Mouse (Mus musculus): ENCODE measurements at regions not wholly inside any gene's neighbourhood (a gene's known extent, or its start where the extent isn't known, plus 50 kb on each side); places are given as distances from the start of the nearest gene placed in this dataset.

GRCm38 (mm10) chr1:19951680-19952248 is 666.1 kb downstream of the Pkhd1 start:
- DNase-seq (ENCODE audit: low spot score): no peak

GRCm38 (mm10) chr1:19973364-19973763 is 644.5 kb downstream of the Pkhd1 start:
- no peak for DNase-seq (ENCODE audit: low spot score)

- no peak for DNase-seq (ENCODE audit: low spot score)
These were observed 643.9 kb downstream of the Pkhd1 start for GRCm38 (mm10) chr1:19973981-19974380.

- no peak for DNase-seq (ENCODE audit: low spot score)
These were observed 642.4 kb downstream of the Pkhd1 start for GRCm38 (mm10) chr1:19975436-19975835.

- DNase-seq (ENCODE audit: low spot score): no peak
These were observed 636.7 kb downstream of the Pkhd1 start for GRCm38 (mm10) chr1:19981189-19981588.

GRCm38 (mm10) chr1:19982791-19983190 is 635.1 kb downstream of the Pkhd1 start:
- no peak for DNase-seq (ENCODE audit: low spot score)

GRCm38 (mm10) chr1:19983504-19983903 is 634.4 kb downstream of the Pkhd1 start:
- no peak for DNase-seq (ENCODE audit: low spot score)

- DNase-seq (ENCODE audit: low spot score): no peak
These were observed 627.9 kb downstream of the Pkhd1 start for GRCm38 (mm10) chr1:19989921-19990320.

All from left cerebral cortex, adult 11 months (tissue).